Mouse (Mus musculus): ENCODE data around the gene Bahcc1. TPM values are rescaled to one million over a fixed set of nuclear protein-coding genes. Genes with fewer than 3 reads are reported as not detected.

Bahcc1 gene
- polyA plus RNA-seq, 1 experiment, result 9.2 TPM

DNA sequence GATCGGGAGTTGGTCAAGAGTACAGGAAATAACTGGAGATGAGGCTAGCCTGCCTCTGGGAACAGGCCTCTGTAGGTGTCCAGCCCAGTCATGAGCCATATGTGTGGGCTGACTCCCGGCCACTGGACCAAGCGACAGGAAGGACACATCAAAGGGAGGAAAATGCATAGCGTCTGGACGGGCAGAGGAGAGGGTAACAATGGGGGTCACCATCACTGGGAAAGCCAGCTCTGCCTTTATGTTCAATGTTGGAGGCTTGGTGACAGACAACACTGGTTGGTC, 74.3 kb downstream of the Bahcc1 start:
- no peak overlapping the region for H3K4me3 ChIP-seq (ENCODE audit: insufficient read depth, low read depth, low read length)
- no peak for DNase-seq
- no peak for TF ChIP-seq CTCF (conservative IDR thresholded peaks at IDR 0.05; ENCODE audit: insufficient read depth, insufficient read length, low read depth, low read length)
- TF ChIP-seq POLR2A (IDR thresholded peaks at IDR 0.05; ENCODE audit: low read depth, low read length), result no peak
- WGBS, result 47% methylated on average over 5 of the region's 5 CpGs
- H3K4me1 ChIP-seq (ENCODE audit: control insufficient read depth, insufficient read depth, low read length), result peaks cover 18% of the 10 kb centered on the region
- no peak overlapping the region for H3K27ac ChIP-seq (ENCODE audit: insufficient read depth, low read depth, low read length)
- no peaks in the 10 kb centered on the region for H3K36me3 ChIP-seq (ENCODE audit: control insufficient read depth, insufficient read depth, low read length)
- H3K27me3 ChIP-seq (replicated peaks; ENCODE audit: control insufficient read depth, insufficient read depth, low read length), result no peaks in the 10 kb centered on the region

DNA sequence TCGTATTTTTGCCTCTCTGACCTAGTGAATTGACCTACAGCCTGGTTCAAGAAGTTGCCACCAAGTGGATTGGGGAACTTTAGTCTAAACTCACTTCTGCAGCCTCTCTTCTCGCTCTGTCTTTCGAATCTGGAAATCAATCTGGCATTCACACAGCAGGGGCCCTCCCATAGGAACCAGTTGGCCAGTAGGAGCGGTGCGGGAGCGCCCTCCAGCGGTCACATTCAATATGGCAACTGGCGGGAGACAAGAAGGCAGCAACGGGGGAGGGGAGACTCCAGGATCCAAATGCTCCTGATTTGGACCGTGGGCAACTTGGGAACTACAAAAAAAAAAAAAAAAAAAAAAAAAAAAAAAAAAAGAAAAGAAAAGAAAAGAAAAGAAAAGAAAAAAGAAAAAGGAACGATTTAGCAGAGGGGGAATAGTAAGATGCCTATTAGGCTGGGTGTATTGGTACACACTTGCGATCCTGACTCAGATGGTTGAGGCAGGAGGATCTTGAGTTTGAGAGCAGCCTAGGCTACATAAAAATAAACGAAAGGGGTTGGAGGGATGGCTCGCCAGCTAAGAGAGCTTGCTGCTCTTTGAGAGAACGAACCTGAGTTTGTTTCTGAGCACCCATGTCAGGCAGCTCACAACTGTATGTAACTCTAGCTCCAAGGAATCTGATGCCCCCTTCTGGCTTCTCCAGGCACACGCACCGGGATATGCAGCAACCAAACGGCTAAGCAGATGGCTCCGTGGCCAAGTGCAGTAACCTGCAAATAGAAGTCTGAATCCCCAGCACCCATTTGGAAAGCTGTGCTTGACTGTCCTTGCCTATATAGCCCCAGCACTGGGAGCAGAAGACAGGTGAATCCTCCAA, 75.1 kb downstream of the Bahcc1 start:
- Histone ChIP-seq H3K36me3 (ENCODE audit: control insufficient read depth, insufficient read depth, low read length) (no peaks in the 10 kb centered on the region), H3K4me1 (ENCODE audit: control insufficient read depth, insufficient read depth, low read length) (peaks cover 18% of the 10 kb centered on the region), H3K27ac (ENCODE audit: insufficient read depth, low read depth, low read length) (no peak overlapping the region), H3K4me3 (ENCODE audit: insufficient read depth, low read depth, low read length) (no peak overlapping the region), H3K27me3 (replicated peaks; ENCODE audit: control insufficient read depth, insufficient read depth, low read length) (no peaks in the 10 kb centered on the region)
- TF ChIP-seq CTCF (conservative IDR thresholded peaks at IDR 0.05; ENCODE audit: insufficient read depth, insufficient read length, low read depth, low read length), result peak; percentile 94
- no peak for TF ChIP-seq POLR2A (IDR thresholded peaks at IDR 0.05; ENCODE audit: low read depth, low read length)
- peak; percentile 97 for DNase-seq
- 11% methylated on average over 19 of the region's 19 CpGs for WGBS

DNA sequence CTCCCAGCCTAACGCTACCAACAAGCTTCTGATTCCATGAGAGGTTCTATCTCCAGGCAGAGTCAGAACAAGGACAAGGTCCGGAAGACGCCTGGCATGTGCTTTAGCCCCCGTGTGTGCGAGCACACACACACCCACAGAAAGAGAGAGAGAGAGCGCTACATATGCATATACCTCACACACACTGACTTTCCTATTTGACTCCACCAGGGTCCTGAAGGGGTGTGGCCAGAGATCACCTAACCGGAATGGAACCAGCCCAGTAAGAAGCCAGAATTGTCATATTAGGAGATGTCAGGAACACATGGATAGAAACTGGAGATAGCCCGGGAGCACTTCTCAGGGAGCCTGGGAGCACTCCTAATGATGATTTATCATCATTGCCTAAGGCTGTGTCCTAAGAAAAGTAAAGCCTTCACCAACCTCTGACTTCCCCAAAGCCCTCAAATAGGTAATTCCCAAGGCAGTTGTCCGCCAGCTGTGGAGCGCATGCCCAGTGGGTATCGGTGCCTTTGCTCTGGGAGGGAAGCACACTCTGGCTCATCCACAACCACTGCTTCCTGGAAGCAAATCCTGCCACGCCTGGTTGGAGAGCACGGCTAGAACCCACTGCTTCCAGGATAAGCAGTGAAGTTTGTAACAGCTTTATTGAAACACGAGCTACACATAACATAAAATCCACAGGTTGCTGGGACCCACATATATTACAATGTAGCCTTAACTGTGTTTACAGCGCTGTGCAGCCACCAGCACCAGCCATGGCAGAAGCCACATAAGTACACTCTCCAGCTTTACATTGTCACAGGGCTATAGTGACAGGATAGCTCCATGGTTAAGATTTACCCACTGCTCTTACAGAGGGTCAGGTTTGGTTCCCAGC, 75.9 kb downstream of the Bahcc1 start:
- no peak for DNase-seq
- no peak overlapping the region for H3K4me3 ChIP-seq (ENCODE audit: insufficient read depth, low read depth, low read length)
- TF ChIP-seq CTCF (conservative IDR thresholded peaks at IDR 0.05; ENCODE audit: insufficient read depth, insufficient read length, low read depth, low read length), result no peak
- no peak for TF ChIP-seq POLR2A (IDR thresholded peaks at IDR 0.05; ENCODE audit: low read depth, low read length)
- H3K27me3 ChIP-seq (replicated peaks; ENCODE audit: control insufficient read depth, insufficient read depth, low read length), result no peaks in the 10 kb centered on the region
- no peak overlapping the region for H3K27ac ChIP-seq (ENCODE audit: insufficient read depth, low read depth, low read length)
- H3K36me3 ChIP-seq (ENCODE audit: control insufficient read depth, insufficient read depth, low read length), result no peaks in the 10 kb centered on the region
- peaks cover 18% of the 10 kb centered on the region for H3K4me1 ChIP-seq (ENCODE audit: control insufficient read depth, insufficient read depth, low read length)
- WGBS, result 49% methylated on average over 15 of the region's 15 CpGs

DNA sequence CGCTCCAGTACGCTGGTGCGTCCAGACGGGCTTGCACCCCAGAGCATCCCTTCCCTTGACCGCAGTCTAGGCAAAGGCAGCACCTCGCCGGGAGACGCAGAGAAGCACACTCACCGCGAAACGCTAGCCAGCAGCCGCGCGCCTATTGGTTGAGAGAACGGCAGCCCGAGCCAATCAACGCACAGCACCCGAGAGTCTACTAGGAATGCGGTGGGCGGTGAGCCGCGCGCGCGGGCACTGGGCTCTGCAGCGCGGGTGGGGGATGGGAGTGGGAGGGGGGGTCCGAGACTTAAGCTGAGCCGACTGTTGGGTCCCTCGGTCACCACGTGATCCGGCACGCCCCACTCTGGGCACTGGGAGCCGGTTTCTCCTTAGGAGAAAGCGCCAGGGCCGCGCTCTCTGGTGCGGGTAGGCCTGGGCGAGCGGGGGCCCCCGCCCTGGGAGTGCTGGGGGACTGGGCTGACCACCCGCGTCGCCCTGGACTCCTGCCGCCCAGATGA, 78.1 kb downstream of the Bahcc1 start:
- TF ChIP-seq CTCF (conservative IDR thresholded peaks at IDR 0.05; ENCODE audit: insufficient read depth, insufficient read length, low read depth, low read length), result no peak
- no peak for TF ChIP-seq POLR2A (IDR thresholded peaks at IDR 0.05; ENCODE audit: low read depth, low read length)
- no peaks in the 10 kb centered on the region for H3K27me3 ChIP-seq (replicated peaks; ENCODE audit: control insufficient read depth, insufficient read depth, low read length)
- peak; percentile 96 for DNase-seq
- peak overlapping the region; percentile 43 for H3K4me3 ChIP-seq (ENCODE audit: insufficient read depth, low read depth, low read length)
- H3K4me1 ChIP-seq (ENCODE audit: control insufficient read depth, insufficient read depth, low read length), result peaks cover 10% of the 10 kb centered on the region
- H3K36me3 ChIP-seq (ENCODE audit: control insufficient read depth, insufficient read depth, low read length), result no peaks in the 10 kb centered on the region
- H3K27ac ChIP-seq (ENCODE audit: insufficient read depth, low read depth, low read length), result no peak overlapping the region
- WGBS, result 14% methylated on average over 45 of the region's 45 CpGs

DNA sequence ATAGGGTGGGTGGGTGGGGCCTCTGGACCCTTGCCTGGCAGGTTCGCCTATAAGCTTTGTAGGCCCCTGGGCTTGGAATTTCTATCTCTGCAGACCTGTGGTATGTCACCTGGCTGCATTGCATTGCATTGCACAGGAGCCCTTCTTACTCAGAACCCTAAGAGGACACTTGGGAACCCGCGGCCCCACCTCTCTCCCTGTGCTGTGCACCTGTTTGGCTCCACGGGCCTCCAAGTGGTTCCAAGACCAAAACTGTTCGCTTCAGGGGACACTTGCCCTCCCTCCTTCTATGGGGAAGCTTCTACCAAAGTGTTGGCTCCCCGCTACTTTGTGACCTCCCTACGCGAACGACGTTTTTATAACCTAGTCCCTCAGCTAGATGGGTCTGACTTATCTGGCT, 78.8 kb downstream of the Bahcc1 start:
- WGBS, result 69% methylated on average over 10 of the region's 10 CpGs
- no peaks in the 10 kb centered on the region for H3K36me3 ChIP-seq (ENCODE audit: control insufficient read depth, insufficient read depth, low read length)
- no peak overlapping the region for H3K4me3 ChIP-seq (ENCODE audit: insufficient read depth, low read depth, low read length)
- no peak for TF ChIP-seq CTCF (conservative IDR thresholded peaks at IDR 0.05; ENCODE audit: insufficient read depth, insufficient read length, low read depth, low read length)
- TF ChIP-seq POLR2A (IDR thresholded peaks at IDR 0.05; ENCODE audit: low read depth, low read length), result no peak
- H3K27ac ChIP-seq (ENCODE audit: insufficient read depth, low read depth, low read length), result no peak overlapping the region
- H3K4me1 ChIP-seq (ENCODE audit: control insufficient read depth, insufficient read depth, low read length), result peaks cover 6% of the 10 kb centered on the region; the same call in 1 of the 2 replicates
- H3K27me3 ChIP-seq (replicated peaks; ENCODE audit: control insufficient read depth, insufficient read depth, low read length), result no peaks in the 10 kb centered on the region
- no peak for DNase-seq

DNA sequence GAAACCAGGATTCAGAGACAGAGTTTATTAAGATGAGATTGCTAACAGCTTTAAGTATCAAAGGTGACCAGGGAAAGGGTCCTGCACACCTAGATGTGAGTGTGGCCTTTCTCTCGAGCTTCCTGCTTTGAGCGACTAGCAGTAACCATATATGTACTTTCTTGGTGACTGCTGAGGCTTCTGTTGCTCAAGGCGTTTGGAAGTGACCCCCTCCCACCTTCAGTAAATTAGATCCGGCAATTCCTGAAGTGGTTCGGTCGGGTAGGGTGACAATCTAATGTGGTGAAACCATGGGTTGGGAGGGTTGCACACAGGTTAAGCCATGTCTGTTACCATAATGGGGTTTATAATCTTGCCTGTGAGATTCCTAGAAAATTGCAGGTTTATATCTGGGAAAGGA, 79.3 kb downstream of the Bahcc1 start:
- no peak for DNase-seq
- peaks cover 11% of the 10 kb centered on the region for H3K4me1 ChIP-seq (ENCODE audit: control insufficient read depth, insufficient read depth, low read length)
- TF ChIP-seq POLR2A (IDR thresholded peaks at IDR 0.05; ENCODE audit: low read depth, low read length), result no peak
- no peak for TF ChIP-seq CTCF (conservative IDR thresholded peaks at IDR 0.05; ENCODE audit: insufficient read depth, insufficient read length, low read depth, low read length)
- H3K4me3 ChIP-seq (ENCODE audit: insufficient read depth, low read depth, low read length), result no peak overlapping the region
- no peak overlapping the region for H3K27ac ChIP-seq (ENCODE audit: insufficient read depth, low read depth, low read length)
- H3K27me3 ChIP-seq (replicated peaks; ENCODE audit: control insufficient read depth, insufficient read depth, low read length), result no peaks in the 10 kb centered on the region
- no peaks in the 10 kb centered on the region for H3K36me3 ChIP-seq (ENCODE audit: control insufficient read depth, insufficient read depth, low read length)
- 93% methylated on average over 6 of the region's 6 CpGs for WGBS

Data from kidney, adult 2 months (tissue).